Mouse (Mus musculus) brain, embryonic 18.5 days (tissue): ENCODE data around the gene Lrrc19.

ENCODE experiments used
- DNase-seq: peaks from one replicate; pipeline ENCODE4 v3.0.0-alpha.2; 2012; ENCODE audit warnings: low read depth, low spot score

Lrrc19 gene

GRCm38 (mm10) chr4:94591765-94592381 lies 58.1 kb downstream of the Lrrc19 start:
- DNase-seq = no peak
